Mouse (Mus musculus) cerebellum, adult 9-10 months (tissue): ENCODE data around the gene Pgghg.

Source experiments
- DNase-seq: peaks from one replicate; pipeline ENCODE4 v3.0.0; 2022

The Pgghg gene

DNA sequence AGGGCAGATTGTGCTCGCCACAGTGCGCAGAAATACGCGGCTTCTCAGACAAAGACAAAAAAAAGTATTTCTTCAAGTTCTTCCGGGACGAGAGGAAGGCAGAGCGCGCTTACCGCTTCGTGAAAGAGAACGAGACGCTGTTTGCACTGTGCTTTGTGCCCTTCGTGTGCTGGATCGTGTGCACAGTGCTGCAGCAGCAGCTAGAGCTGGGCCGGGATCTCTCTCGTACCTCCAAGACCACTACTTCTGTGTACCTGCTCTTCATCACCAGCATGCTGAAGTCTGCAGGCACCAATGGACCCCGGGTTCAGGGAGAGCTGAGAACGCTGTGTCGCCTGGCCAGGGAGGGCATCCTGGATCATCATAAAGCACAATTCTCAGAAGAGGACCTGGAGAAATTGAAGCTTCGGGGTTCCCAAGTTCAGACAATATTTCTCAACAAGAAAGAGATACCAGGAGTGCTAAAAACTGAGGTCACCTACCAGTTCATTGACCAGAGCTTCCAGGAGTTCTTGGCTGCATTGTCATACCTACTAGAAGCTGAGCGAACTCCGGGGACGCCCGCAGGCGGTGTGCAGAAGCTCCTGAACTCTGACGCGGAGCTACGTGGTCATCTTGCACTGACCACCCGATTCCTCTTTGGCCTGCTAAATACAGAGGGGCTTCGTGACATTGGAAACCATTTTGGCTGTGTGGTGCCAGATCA lies 18.0 kb upstream of the Pgghg start:
- DNase-seq: no peak

- DNase-seq: no peak
Observed at GRCm38 (mm10) chr7:140927181-140927580, 14.0 kb upstream of the Pgghg start.

GRCm38 (mm10) chr7:140938436-140938835 lies 2.8 kb upstream of the Pgghg start:
- no peak for DNase-seq

DNA sequence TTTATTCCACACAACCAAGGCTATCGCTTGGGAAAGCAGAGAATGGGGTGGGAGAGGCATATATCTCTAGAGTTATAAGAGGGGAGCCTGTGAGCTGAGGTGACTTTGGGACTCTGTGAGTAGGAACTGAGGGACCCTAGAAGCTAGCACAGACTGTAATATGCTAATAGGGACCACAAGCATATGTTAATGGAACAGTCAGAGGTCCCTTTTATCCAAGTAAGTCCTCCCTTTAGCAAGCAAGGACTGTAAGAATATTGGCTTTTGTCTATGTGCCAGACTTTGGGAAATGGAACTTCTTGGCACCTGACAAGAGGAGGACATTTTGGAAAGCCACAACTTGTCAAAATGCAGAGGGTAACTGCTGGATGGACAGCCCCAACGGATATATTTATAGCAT lies 2.3 kb upstream of the Pgghg start:
- DNase-seq: no peak

DNA sequence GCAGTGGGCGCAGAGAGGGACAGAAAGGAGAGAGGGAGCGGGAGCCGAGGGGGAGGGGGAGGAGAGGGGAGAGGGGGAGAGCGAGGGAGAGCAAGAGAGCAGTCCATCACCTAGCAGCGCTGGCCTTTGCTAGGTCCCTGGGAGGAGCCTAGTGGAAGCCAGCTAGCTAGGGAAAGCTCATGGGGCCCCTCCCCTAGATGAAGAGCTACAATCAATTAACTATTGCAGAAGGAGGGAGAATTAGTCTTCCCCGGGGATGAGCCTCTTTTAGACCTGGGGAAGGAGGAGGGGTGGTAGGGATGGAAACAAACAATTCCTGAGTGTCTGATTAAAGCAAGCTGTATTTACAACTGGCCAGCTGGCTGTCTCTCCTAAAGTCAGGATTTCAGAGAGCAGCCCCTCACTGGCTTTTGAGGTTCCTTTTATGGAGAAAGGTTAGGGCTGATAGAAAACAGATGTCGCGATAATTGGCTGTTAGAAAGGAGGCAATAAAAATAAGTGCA lies 1.5 kb upstream of the Pgghg start:
- DNase-seq: no peak

- DNase-seq: no peak
Observed at GRCm38 (mm10) chr7:140942341-140942740, 1.1 kb downstream of the Pgghg start.

DNA sequence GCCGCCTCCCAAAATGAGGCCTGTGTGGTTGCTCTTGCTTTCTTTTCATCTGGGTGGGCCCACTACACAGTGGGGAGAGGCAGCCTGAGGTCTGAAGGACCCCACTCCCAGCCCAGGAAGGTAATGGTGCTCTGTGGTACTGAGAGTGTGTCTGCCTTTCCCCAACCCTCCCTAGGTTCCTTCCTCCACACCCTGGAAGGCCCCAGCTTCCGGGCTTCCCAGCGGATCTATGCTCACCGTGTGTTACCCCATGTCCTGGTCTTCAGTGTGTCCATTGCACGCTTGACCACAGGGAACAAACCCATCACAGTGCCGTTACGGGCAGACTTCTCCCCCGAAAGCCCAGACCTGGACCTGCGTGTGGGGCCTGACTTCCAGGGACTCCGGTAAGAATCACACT lies 1.6 kb downstream of the Pgghg start:
- DNase-seq: no peak

GRCm38 (mm10) chr7:140943356-140943755 lies 2.2 kb downstream of the Pgghg start:
- no peak for DNase-seq

- DNase-seq: no peak
Observed at GRCm38 (mm10) chr7:140944236-140944635, 3.0 kb downstream of the Pgghg start.

- no peak for DNase-seq
Observed at GRCm38 (mm10) chr7:140945247-140945646, 4.1 kb downstream of the Pgghg start.

DNA sequence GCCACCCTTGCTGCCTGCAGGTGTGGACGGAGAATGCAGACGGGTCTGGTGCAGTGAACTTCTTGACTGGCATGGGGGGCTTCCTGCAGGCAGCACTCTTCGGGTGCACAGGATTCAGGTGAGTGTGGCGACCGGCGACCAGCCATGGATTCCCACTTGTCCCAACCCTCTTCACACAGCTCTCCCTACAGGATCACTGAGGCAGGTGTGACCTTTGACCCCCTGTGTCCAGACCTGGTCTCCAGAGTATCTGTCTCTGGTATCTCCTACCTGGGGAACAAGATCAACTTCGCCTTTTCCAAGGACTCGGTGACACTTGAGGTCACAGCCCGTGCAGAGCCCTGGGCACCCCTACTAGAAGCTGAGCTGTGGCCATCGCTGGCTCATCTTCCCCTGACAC lies 5.1 kb downstream of the Pgghg start:
- DNase-seq: no peak

- no peak for DNase-seq
Observed at GRCm38 (mm10) chr7:140946980-140947379, 5.8 kb downstream of the Pgghg start.

- no peak for DNase-seq
Observed at GRCm38 (mm10) chr7:140948161-140948560, 7.0 kb downstream of the Pgghg start.

DNA sequence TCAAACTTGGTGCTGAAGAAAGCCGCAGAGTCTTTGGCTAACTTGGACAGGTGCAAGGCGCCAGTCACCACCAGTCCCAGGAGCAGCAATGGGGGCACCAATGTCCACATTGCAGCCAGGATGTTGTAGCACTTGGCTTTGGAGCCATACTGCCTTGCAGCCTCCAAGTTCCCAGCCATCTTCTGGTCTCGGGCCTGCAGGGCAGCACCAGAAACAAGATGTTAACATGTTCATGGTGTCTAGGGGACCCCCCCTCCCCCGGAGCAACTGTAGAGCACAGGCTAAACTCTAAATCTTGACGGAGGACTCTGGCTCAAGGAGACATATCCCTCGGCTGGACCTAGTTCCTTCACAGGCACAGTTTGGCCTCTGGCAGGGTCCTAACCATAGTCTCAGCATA lies 8.1 kb downstream of the Pgghg start:
- DNase-seq: no peak

DNA sequence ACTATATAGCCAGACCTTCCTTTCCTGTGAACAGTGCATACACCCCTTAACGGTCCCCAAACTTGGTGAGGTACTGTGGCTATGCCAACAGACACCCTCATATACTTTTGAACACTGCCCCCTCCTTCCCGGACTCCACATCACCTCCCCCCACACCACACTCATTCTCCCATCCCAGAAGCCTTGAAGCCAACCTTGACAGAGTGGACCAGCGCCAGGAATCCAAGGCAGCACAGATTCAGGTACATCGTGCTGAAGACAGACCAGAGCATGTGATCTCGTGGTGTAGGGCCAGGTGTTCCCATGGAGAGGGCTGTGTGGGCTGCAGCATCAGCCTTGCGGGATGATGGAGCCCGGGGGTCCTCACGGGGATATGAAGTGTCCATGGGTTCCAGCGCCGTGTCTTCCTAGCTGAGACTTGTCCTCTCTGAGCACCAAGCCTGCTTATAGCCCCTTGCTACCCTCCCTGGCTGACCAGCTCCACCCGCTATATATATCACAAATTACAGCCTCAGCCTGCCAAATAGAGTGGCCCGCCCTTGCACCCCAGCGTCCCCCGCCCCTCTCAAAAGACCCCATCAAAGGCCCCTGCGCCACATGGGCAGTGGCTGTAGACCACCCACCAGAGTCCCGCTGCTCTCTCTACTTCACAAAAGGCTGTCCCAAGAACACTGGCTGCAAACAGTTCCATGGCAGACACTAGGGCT lies 8.8 kb downstream of the Pgghg start, which contains the start of gene Ifitm5:
Gene Ifitm5, minus strand, starts transcription at position 468 of the 707 bp plus-strand sequence.
- no peak for DNase-seq

- DNase-seq: no peak
Observed at GRCm38 (mm10) chr7:140951051-140951450, 9.9 kb downstream of the Pgghg start.

DNA sequence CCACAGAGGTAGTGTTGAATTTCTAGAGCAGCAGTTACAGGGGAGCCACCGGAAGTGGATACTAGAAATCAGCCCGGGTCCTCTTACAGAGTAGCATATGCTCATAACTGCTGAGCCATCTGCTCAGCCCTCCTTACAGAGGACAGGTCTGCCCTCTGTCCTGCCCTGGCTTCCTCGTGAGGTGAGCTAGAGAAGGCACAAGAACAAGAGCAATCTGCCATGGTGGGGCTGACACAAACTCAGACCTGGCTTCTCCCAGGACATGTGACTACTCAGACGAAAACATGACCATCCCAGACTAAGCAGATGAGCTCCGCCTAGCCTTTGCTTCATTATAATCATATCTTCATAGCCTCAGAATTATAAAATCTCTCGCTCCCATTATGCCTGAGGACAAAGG lies 10.6 kb downstream of the Pgghg start:
- DNase-seq: no peak

- no peak for DNase-seq
Observed at GRCm38 (mm10) chr7:140952441-140952840, 11.2 kb downstream of the Pgghg start.

DNA sequence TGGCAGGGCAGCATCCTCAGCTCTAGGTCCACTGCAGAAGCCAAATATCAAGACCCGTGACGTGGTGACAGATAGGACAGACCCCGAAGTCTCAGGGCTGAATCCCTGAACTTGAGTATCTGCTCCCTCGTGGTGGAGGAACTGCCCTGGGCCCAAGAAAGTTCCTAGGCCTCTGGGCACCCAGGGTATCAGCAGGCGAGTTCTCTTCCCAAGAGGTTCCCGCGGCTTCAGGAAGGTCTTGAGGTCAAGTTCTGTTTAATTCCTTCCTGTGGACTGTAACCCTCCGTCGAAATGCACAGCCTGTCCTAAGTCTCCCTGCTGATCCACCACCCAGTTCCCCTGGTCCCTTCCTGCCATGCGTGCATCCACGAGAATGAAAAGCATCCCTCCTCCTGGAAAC lies 11.9 kb downstream of the Pgghg start:
- no peak for DNase-seq

GRCm38 (mm10) chr7:140953800-140954732 lies 12.9 kb downstream of the Pgghg start:
- no peak for DNase-seq

DNA sequence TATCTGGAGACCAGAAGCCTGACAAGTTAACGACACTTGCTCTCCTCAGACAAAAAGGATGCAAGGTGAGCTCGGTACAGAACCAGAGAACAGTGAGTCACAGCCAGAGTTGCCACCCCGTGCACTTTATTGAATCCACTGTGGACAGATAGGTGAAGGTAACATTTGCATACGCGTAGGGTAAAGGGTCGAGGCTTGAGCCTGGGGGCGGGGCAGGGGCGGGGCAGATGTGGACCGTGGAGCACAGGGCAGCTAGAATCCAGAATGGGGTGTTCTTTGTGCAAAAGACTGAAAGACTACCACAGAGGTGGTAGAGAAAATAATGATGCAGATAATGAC lies 13.5 kb downstream of the Pgghg start:
- no peak for DNase-seq

DNA sequence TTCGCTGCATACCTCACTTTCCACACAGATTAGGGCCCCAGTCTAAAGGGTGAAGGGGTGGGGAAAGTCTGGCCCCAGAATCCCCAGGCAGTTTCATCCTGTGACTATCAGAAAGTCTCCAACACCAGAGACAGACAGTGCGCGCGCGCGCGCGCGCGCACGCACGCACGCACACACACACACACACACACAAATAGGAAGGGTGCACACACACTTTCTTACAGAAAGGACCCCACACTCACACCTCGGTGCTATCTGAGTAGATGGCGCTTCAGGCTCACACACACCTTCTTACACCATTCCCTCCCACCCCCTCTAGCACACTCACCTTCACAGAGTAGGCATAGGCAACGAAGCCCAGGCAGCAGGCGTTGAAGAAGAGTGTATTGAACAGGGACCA lies 14.2 kb downstream of the Pgghg start:
- no peak for DNase-seq

- no peak for DNase-seq
Observed at GRCm38 (mm10) chr7:140955758-140956555, 14.8 kb downstream of the Pgghg start, which contains the start of the genes Gm45717 and Ifitm2. Gene Gm45717 (minus strand): TSS chr7:140955937. Gene Ifitm2 (minus strand): TSS chr7:140955987.
